Comparison of ENCODE assay signal across 9 mouse cellular contexts in the genomic region with DNA sequence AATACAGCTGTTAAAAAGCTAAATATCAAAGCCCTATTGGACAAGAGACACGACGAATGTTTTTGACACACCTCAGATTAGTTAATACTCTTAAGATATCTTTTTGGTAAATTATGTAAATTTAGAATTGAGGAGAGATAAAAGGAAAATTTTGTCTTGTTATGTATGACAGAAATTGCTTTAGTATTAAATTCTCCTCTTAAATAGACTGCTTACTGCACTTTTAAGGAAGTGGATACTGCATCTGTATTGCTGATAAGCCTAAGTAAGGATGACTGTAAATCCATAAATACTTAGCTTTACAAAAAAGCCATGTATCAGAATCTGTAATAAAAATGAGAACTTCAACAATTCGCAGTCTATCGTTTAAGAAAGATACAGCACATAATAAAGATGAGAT. TPM values are rescaled to one million over a fixed set of nuclear protein-coding genes. Genes with fewer than 3 reads are reported as not detected.
DNase-seq lines count a peak whose midpoint lies in the region; ATAC-seq and TF ChIP-seq lines count a peak whose summit lies in the region.
"Had no signal": no experiment of that assay in that cellular context is flagged by ENCODE, and none has a peak within 500 bp of the region (broad histone marks: within the 10 kb centered on the region; RNA-seq: fewer than 3 reads in every experiment).

No protein-coding gene starts in this region.

- no peaks in the 10 kb centered on the region for H3K27me3 ChIP-seq in heart, embryonic 15.5 days
- no peaks in the 10 kb centered on the region for H3K27me3 ChIP-seq in MEL (ENCODE audit: control insufficient read depth in 1 of 2, insufficient read depth in 2 of 2, low read length in 2 of 2)
- no peaks in the 10 kb centered on the region for H3K27me3 ChIP-seq in hindbrain, embryonic 14.5 days (ENCODE audit: control insufficient read depth, insufficient read depth, low read length)
- no peaks in the 10 kb centered on the region for H3K27me3 ChIP-seq in midbrain, embryonic 12.5 days

- WGBS in heart, embryonic 15.5 days = 37% methylated on average over 4 of the region's 4 CpGs
- WGBS in hindbrain, embryonic 14.5 days = 52% methylated on average over 4 of the region's 4 CpGs
- 54% methylated on average over 4 of the region's 4 CpGs for WGBS in midbrain, embryonic 12.5 days

- no peak for DNase-seq in heart, postnatal 25 days (ENCODE audit: low spot score)
- peak; percentile 69 for DNase-seq in MEL (ENCODE audit: low read depth, low spot score)
- DNase-seq in hindbrain, embryonic 14.5 days (ENCODE audit: low spot score) = no peak
- DNase-seq in right cerebral cortex, postnatal 4 days = no peak
- DNase-seq in frontal cortex, postnatal 25 days (ENCODE audit: low spot score in 2 of 2) = no peak
- no peak for DNase-seq in gastrocnemius, postnatal 25 days
- DNase-seq: lung, postnatal 4 days had no signal

- no peak for TF ChIP-seq RAD21 in MEL (IDR thresholded peaks at IDR 0.05; ENCODE audit: low read depth, low read length)

- TF ChIP-seq EP300 in MEL (IDR thresholded peaks at IDR 0.05; ENCODE audit: low read depth in 1 of 2, low read length in 2 of 2) = peak in 1 of 2 experiments; percentile 72; a peak in 2 of 4 replicates

- TF ChIP-seq CTCF in MEL (IDR thresholded peaks at IDR 0.05 in 2 of 3, conservative IDR thresholded peaks at IDR 0.05 in 1 of 3; ENCODE audit: control insufficient read depth in 1 of 3, insufficient read depth in 1 of 3, low read depth in 2 of 3, low read length in 3 of 3, poor library complexity in 1 of 3, severe bottlenecking in 1 of 3) = no peak

- TF ChIP-seq POLR2A in MEL (IDR thresholded peaks at IDR 0.05; ENCODE audit: control insufficient read depth in 1 of 2, insufficient read depth in 1 of 2, low read depth in 1 of 2, low read length in 2 of 2, poor library complexity in 1 of 2) = no peak; a peak in 1 of 4 replicates

- peak overlapping the region; percentile 69 for H3K4me2 ChIP-seq in heart, embryonic 15.5 days
- H3K4me2 ChIP-seq in hindbrain, embryonic 14.5 days (replicated peaks) = peak overlapping the region; percentile 80
- peak overlapping the region; percentile 61 for H3K4me2 ChIP-seq in midbrain, embryonic 12.5 days (replicated peaks)

- H3K36me3 ChIP-seq in heart, embryonic 15.5 days = no peaks in the 10 kb centered on the region
- peaks cover 0 to 36% of the 10 kb centered on the region in 2 experiments; a peak in 2 of 4 replicates for H3K36me3 ChIP-seq in MEL (ENCODE audit: control insufficient read depth in 1 of 2, insufficient read depth in 2 of 2, low read length in 2 of 2)
- no peaks in the 10 kb centered on the region for H3K36me3 ChIP-seq in hindbrain, embryonic 14.5 days (replicated peaks; ENCODE audit: control insufficient read depth, insufficient read depth)
- H3K36me3 ChIP-seq in midbrain, embryonic 12.5 days = no peaks in the 10 kb centered on the region

- no peak for ATAC-seq in heart, embryonic 15.5 days (replicated peaks; ENCODE audit: insufficient number of reproducible peaks, insufficient read depth, low FRiP score, low read depth)
- no peak for ATAC-seq in hindbrain, embryonic 14.5 days (ENCODE audit: low FRiP score)
- no peak for ATAC-seq in midbrain, embryonic 12.5 days (ENCODE audit: low FRiP score, low read depth)

- H3K4me3 ChIP-seq in heart, embryonic 15.5 days = peak overlapping the region; percentile 92
- peak overlapping the region in 1 of 2 experiments; percentile 73; a peak in 2 of 4 replicates for H3K4me3 ChIP-seq in MEL (ENCODE audit: control insufficient read depth in 1 of 2, insufficient read depth in 1 of 2, low read depth in 2 of 2, low read length in 2 of 2)
- H3K4me3 ChIP-seq in hindbrain, embryonic 14.5 days (replicated peaks; ENCODE audit: low read length) = peak overlapping the region; percentile 82
- H3K4me3 ChIP-seq in midbrain, embryonic 12.5 days = peak overlapping the region; percentile 98

- H3K9me3 ChIP-seq in heart, embryonic 15.5 days (replicated peaks) = no peaks in the 10 kb centered on the region
- no peaks in the 10 kb centered on the region for H3K9me3 ChIP-seq in MEL (replicated peaks; ENCODE audit: insufficient read depth, low read length)
- H3K9me3 ChIP-seq in hindbrain, embryonic 14.5 days (ENCODE audit: control insufficient read depth, low read length) = no peaks in the 10 kb centered on the region
- no peaks in the 10 kb centered on the region for H3K9me3 ChIP-seq in midbrain, embryonic 12.5 days

- intact Hi-C loops in heart, postnatal 25 days (cut with DNase I) = no loop called here

- H3K79me2 ChIP-seq in MEL (ENCODE audit: control insufficient read depth, insufficient read depth, low read length, poor library complexity) = peaks cover 47% of the 10 kb centered on the region

- 0 out of 2 replicates have a peak overlapping the region, but pooled peaks have one; percentile 98 for H3K9ac ChIP-seq in heart, embryonic 15.5 days
- H3K9ac ChIP-seq in MEL (ENCODE audit: control insufficient read depth, low read depth, low read length, poor library complexity, severe bottlenecking) = peak overlapping the region; percentile 94; the same call in 1 of the 2 replicates
- peak overlapping the region; percentile 90 for H3K9ac ChIP-seq in hindbrain, embryonic 14.5 days
- H3K9ac ChIP-seq in midbrain, embryonic 12.5 days (replicated peaks) = no peak overlapping the region; the same call in 1 of the 2 replicates

- peaks cover 14% of the 10 kb centered on the region for H3K4me1 ChIP-seq in heart, embryonic 15.5 days (replicated peaks)
- H3K4me1 ChIP-seq in MEL (ENCODE audit: control insufficient read depth in 1 of 2, insufficient read depth in 2 of 2, low read length in 2 of 2) = peaks cover 5 to 13% of the 10 kb centered on the region in 2 experiments; a peak in 2 of 4 replicates
- H3K4me1 ChIP-seq in hindbrain, embryonic 14.5 days (replicated peaks; ENCODE audit: control insufficient read depth, insufficient read depth, low read length) = peaks cover 16% of the 10 kb centered on the region
- H3K4me1 ChIP-seq in midbrain, embryonic 12.5 days = 0 out of 2 replicates have a peak, but pooled peaks cover 9% of the 10 kb centered on the region

- H3K27ac ChIP-seq in heart, embryonic 15.5 days = no peak overlapping the region
- no peak overlapping the region for H3K27ac ChIP-seq in MEL (ENCODE audit: control insufficient read depth, low read depth, low read length)
- peak overlapping the region; percentile 93 for H3K27ac ChIP-seq in hindbrain, embryonic 14.5 days
- no peak overlapping the region for H3K27ac ChIP-seq in midbrain, embryonic 12.5 days (replicated peaks)

TF ChIP-seq in MEL, 35 proteins besides CTCF, POLR2A, EP300 and RAD21 (continues in another document):
- no peak for TF ChIP-seq ELF1 (IDR thresholded peaks at IDR 0.05; ENCODE audit: low read depth, low read length)
- TF ChIP-seq UBTF (IDR thresholded peaks at IDR 0.05; ENCODE audit: borderline replicate concordance, insufficient read depth, low read depth, low read length) = no peak
- TF ChIP-seq GABPA (IDR thresholded peaks at IDR 0.05; ENCODE audit: low read depth, low read length) = no peak
- no peak for TF ChIP-seq POLR2AphosphoS5 (IDR thresholded peaks at IDR 0.05; ENCODE audit: borderline replicate concordance, low read depth, low read length)
- no peak for TF ChIP-seq TBP (IDR thresholded peaks at IDR 0.05; ENCODE audit: low read depth, low read length)
- TF ChIP-seq NRF1 (IDR thresholded peaks at IDR 0.05; ENCODE audit: insufficient read depth, low read depth, low read length, poor library complexity, severe bottlenecking) = no peak
- TF ChIP-seq HCFC1 (IDR thresholded peaks at IDR 0.05; ENCODE audit: low read depth, low read length) = 0 out of 2 replicates have a peak, but pooled peaks have one; percentile 25
- TF ChIP-seq MYC (IDR thresholded peaks at IDR 0.05; ENCODE audit: low read depth, low read length) = no peak
- TF ChIP-seq SMC3 (IDR thresholded peaks at IDR 0.05; ENCODE audit: low read depth, low read length) = no peak
- TF ChIP-seq ZC3H11A (IDR thresholded peaks at IDR 0.05; ENCODE audit: low read depth, low read length) = no peak
- TF ChIP-seq TAL1 (IDR thresholded peaks at IDR 0.05; ENCODE audit: low read length) = no peak
- TF ChIP-seq MAX (IDR thresholded peaks at IDR 0.05; ENCODE audit: low read length) = no peak
- no peak for TF ChIP-seq JUND (IDR thresholded peaks at IDR 0.05; ENCODE audit: low read depth, low read length)
- no peak for TF ChIP-seq MAFK (IDR thresholded peaks at IDR 0.05; ENCODE audit: borderline replicate concordance, low read depth, low read length)
- no peak for TF ChIP-seq NELFE (IDR thresholded peaks at IDR 0.05; ENCODE audit: low read depth, low read length)
- no peak for TF ChIP-seq KAT2A (conservative IDR thresholded peaks at IDR 0.05; ENCODE audit: low read depth, low read length)
- TF ChIP-seq MEF2A (IDR thresholded peaks at IDR 0.05; ENCODE audit: extremely low read depth, insufficient replicate concordance, low read depth, low read length, poor library complexity, severe bottlenecking) = no peak
- TF ChIP-seq RCOR1 (IDR thresholded peaks at IDR 0.05; ENCODE audit: low read depth, low read length) = peak; percentile 25; the same call in 1 of the 2 replicates
- TF ChIP-seq BHLHE40 (IDR thresholded peaks at IDR 0.05; ENCODE audit: borderline replicate concordance, low read depth, low read length) = no peak
- TF ChIP-seq USF1 (IDR thresholded peaks at IDR 0.05; ENCODE audit: low read depth, low read length) = no peak
- peak; percentile 81 for TF ChIP-seq SIN3A (IDR thresholded peaks at IDR 0.05; ENCODE audit: low read length)
- TF ChIP-seq E2F4 (IDR thresholded peaks at IDR 0.05; ENCODE audit: borderline replicate concordance, low read depth, low read length) = no peak
- no peak for TF ChIP-seq TCF12 (IDR thresholded peaks at IDR 0.05; ENCODE audit: low read depth, low read length)
- TF ChIP-seq ZMIZ1 (IDR thresholded peaks at IDR 0.05; ENCODE audit: low read depth, low read length) = no peak
- no peak for TF ChIP-seq MAZ (IDR thresholded peaks at IDR 0.05; ENCODE audit: low read depth, low read length)
- 0 out of 2 replicates have a peak, but pooled peaks have one; percentile 23 for TF ChIP-seq ETS1 (IDR thresholded peaks at IDR 0.05; ENCODE audit: low read depth, low read length)

RNA-seq across cellular contexts. Expression of a gene that starts 1.8 kb away (rescaled TPM):
- 101 and 121 TPM in 2 replicates for polyA plus RNA-seq in heart, embryonic 15.5 days (2015; fragmentation: Nextera tagmentation; extraction: Ambion mirVana)
- 100 to 1,000 TPM; 117 to 132 TPM for total RNA-seq in heart, postnatal 25 days (2021)
- total RNA-seq in MEL (2012; rRNA removed) = 81.7 and 84.1 TPM in 2 replicates
- 100 to 1,000 TPM in 1 of 2 experiments, 10 to 100 TPM in 1; 46.3 to 112 TPM for polyA plus RNA-seq in MEL (2012; ENCODE audit: insufficient read depth in 1 of 2, insufficient read length in 2 of 2, low read depth in 1 of 2, low replicate concordance in 2 of 2, missing spikeins in 1 of 2)
- 173 and 182 TPM in 2 replicates for polyA plus RNA-seq in hindbrain, embryonic 14.5 days (2014; fragmentation: Nextera tagmentation; extraction: Ambion mirVana)
- polyA plus RNA-seq in midbrain, embryonic 12.5 days (2016; fragmentation: Nextera tagmentation; extraction: Ambion mirVana) = 180 and 203 TPM in 2 replicates
- 100 to 1,000 TPM in 1 of 2 experiments, 10 to 100 TPM in 1; 92.6 to 101 TPM for total RNA-seq in gastrocnemius, postnatal 25 days (2021)
